Mouse (Mus musculus): ENCODE results near the gene Tiprl.

DNA sequence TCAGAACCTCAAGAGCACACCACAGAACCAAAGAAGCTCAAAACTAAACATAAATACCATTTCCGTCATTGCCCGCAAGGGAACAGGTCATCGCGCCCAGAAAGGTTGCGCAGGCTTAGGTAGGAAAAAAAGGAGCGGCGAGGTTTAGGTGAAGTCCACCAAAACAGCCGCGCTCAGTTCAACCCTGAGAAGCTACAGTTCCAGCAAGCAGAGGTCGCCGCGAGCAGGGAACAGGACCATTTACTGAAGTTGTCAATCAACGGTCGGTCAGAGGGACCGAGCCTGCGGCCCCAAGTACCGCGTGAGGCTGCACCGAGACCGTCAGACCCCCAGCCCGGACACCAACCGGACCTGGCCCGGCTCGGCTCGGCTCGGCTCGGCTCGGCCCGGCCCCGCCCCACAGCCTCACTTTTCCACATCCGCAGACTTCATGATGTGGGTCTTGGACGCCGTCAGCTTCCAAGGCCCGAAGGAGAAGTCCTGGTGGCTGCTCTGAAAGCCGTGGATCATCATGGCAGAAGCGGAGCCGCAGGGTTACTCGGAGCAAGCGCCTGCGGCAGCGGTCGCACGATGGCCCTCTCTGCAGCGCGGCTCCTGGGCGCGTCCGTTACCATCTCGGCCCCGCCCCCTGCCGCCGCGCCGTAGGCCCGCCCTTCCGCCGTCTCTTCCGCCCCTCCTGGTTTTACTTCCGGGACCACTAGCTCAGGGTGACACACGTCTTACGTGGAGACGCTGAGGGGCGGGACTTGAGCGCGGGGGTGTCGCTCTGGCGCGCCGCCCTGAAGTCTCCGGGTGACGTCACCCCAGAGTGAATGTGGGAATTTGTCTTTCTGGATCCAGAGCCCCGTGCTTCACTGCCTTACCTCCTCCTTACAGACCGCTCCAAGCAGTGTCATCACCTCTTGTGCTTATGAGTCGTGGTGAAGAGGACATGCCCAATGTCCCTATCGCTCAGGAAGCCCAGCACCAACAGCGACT is at the start of gene Tiprl:
- TF ChIP-seq CTCF (IDR thresholded peaks at IDR 0.05; ENCODE audit: borderline replicate concordance, insufficient read depth, low read length) (no peak), POLR2A (IDR thresholded peaks at IDR 0.05; ENCODE audit: low read depth, low read length) (peak; percentile 80)
